Mouse (Mus musculus) lung, postnatal 14 days (tissue): ENCODE data around the gene Tmem128.

ENCODE experiments used
- DNase-seq: peaks from one replicate; pipeline ENCODE4 v3.0.0; 2021

Tmem128 gene

DNA sequence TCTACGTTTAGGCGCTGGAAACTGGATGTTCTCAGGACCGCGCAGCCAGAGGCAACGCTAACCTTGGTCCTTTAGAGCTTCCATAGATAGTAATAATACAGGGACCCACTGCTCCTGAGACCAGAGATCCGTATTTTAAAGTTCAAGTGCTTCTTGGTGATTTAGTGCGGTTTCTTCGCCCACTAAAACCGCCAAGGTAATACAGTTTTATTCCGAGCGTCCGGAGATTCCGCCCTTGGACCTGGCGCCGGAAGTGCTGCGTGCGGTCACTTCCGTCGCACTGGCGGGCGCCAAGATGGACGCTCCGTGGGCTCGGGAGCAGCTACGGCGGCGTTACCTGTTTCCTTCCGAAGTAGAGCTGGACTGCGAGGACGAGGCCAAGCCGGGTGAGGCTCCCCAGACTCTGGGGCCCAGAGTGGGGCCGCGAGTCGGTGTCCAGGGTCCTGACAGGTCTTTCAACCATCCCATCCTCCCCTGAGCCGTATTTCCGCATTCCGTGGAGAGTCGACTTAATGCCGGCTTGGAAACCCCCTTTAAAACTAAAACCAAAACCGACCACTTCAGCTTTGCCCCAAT lies at the start of gene Tmem128:
Tmem128 (plus strand) TSS at position 79 of the 576 bp plus-strand sequence.
- peak; percentile 66 for DNase-seq

DNA sequence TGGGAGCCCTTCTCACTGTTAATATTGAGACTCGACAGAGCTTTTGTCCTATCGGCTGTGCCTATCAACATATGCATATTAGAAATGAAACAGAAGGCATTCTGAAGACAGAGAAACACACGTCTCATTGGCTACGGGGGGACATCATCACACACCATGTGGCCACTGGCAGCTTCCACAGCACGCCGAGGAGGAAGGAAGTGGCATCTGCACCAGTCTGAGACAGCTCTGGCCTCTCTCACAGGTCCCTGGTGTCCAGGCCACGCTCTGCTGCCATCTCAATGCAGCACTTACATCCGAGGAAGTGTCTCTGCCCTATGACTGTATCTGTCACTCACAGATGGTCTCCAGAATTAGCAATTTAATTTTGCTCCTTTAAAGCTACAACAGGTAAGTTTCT lies 48.3 kb upstream of the Tmem128 start:
- DNase-seq = no peak

DNA sequence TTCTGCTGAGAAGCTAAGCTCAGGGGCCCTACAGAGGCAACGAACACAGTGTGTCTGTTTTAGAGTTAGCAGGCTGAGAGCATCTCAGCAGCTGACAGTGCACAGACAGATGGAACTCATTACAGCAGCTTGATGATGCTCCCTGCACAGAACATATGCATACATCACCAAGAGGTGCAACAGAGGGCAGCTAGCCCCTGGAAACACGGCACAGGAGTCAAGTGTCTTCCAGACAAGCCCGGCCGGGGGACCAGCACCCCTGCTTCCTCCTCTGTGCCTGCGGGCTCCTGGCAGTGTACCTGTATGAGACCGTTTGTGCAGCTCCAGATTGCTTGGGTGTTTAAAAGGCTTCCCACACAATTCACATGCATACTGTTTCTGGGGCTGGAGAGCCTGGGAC lies 47.0 kb upstream of the Tmem128 start:
- DNase-seq = no peak

DNA sequence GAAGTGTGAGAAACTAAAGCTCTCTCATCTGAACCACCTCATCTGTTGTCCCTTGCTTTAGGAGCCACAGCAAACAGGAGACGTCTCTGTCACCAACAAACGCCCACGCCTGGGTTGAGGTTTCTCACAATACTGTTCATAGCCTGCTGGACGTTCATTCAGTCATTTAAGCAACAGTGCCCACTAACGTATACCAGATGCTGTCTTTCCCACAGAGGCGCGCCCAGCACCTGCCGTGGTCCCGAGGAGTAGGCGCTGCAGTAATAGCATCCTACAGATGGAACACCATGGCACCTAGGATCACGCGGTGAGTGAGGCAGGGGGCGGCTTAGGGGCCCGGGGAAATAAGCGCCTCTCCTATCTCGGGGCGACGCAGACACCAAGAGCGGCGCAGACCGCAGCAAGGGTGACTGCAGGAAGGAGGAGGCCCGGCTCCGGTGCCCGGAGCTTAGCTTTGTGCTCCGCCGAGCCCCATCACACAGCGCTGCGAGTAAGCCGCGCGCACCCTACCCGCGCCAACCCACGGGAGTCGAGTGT lies 40.1 kb upstream of the Tmem128 start:
- peak; percentile 6 for DNase-seq

DNA sequence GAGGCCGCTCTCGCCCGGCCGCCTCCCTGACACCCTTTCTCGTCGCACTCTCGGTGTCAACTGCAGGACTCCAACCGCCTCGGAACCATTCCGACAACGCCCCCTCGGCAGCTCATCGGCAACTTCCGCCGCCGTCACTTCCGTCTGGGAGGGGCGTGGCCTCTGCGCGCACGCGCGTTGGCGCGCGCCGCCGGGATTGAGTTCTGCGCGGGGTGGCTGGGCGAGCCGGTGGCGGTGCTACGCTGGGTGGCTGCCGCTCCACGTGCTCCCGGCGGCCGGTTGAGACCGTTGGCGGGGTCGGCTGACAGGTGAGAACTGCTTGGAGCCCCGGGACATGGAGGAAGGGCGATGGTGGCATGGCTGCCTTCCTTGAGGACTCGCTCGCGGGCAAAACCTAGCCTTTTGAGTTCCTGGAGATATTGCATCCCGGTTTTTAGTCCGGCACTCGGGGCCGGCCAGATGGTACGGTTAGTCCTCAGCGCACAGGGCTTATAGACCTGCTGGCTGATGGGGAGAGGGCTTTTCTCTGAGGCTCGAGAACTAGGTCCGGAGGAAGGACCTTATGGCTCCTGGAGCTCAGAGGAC lies 39.6 kb upstream of the Tmem128 start, which contains the start of the genes Zbtb49 and Lyar:
Zbtb49 (minus strand) TSS at position 130 of the 585 bp plus-strand sequence.
Lyar (plus strand) TSS at position 143 of the 585 bp plus-strand sequence.
- peak; percentile 94 for DNase-seq

DNA sequence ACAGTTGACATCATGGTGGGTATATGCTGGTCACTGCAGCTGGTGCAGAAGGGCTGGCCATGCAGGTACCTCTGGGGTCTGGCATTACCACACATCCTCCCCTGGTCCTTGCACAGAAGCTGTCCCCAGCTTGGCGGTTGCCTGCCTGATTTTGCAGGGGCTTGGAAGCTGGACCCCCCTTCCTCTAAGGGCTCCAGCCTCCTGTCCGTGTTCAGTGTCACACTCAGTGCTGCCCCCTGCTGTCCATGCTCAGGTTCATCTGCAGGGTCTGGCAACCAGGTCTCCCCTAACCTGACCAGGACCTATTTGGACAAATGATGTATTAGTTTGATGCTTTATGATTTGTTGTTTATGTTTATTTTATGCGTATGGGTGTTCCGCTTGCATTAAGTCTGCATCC lies 24.6 kb upstream of the Tmem128 start:
- DNase-seq = peak; percentile 56

DNA sequence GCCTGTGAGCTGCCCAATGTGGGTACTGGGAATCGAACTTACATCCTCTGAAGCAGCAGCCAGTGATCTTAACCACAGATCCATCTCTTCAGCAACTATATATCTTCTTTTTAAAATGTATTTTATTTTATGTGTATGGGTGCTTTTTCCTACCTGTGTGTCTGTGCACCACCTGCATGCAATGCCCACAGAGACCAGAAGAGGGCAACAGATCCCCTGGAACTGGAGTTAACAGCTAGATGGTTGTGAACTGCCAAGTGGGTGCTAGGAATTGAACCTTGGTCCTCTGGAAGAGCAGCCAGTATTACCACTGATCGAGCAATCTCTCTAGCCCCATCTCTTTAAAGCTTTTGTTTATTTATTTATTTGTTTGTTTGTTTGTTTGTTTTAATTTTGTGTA lies 23.4 kb upstream of the Tmem128 start:
- no peak for DNase-seq

DNA sequence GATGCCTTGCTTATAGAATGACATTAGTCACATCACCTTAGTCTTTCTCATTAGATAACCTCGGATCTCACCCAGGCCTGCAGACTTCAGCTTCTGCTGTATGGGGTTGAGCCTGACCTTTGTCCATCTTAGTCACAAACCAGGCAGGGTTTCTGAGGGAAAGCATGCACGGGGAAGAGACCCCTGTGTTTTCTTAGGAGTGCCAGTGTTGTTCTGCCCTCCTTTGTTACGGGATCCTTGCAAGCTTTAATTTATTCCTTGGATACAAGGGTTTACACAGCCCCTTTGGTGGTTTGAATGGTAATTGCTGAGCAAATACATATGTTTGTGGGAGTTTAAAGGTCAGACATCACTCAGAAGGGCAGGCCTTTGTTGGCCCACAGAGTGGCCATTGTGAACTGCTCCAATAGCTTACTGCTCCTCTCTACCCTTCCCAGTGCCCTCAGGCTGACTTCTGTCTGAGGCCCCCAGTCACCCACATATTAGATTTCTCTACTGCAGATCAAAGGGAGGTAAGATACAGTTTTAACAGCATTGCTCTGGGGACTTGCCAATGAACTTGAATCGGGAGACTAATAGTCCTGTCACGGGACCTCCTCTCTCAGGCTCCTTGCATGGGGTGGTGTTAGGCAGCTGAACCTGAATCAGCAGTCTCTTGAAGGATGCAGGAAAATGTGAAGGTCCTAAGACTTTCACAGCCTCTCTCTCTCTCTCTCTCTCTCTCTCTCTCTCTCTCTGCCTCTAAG lies 19.1 kb upstream of the Tmem128 start:
- DNase-seq = no peak

DNA sequence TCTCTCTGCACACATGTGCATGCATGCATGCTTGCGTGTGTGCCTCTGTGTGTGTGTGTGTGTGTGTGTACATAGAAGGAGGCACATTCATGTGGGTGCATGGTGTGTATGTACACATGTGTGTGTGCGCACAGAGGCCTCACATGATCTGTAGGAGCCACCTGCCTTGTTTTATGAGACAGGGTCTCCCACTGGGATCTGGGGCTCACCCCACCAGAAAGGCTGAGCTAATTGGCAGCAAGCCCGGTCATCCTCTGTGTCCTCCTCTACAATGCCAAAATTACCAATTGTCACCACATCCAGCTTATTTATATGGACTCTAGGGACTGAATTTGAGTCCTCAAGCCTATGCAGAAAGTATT lies 18.5 kb upstream of the Tmem128 start:
- no peak for DNase-seq

DNA sequence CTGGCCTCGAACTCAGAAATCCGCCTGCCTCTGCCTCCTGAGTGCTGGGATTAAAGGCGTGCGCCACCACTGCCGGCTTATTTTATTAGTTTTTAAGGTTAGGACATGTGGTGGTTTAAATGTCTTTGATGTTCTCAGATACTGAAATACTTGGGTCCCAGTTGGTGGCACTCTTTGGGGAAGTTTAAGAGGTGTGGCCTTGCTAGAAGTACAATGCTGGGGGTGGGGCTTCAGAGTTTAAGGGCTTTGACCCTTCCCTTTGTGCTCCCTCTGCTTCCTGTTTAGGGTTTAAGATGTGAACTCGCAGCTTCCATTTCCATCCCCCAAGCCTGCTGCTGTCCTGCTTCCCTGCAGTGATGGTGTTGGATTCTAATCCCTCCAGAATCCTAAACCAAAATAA lies 18.0 kb upstream of the Tmem128 start:
- DNase-seq = no peak

DNA sequence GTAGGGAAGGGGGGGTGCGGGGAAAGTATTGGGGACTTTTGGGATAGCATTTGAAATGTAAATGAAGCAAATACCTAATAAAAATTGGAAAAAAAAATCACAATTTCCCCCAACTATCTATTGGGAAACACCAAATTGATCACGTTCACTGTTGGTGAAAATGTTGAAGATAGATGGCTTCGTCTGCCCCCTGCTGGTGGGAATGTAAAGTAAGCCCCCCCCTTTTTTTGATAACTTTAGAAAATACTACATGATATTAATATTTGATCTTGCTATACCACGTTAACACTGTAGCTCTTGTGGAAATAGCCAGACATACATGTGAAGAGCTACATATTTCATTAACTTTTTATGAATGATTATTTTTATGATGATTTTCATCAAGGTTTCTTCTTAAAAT lies 4.8 kb upstream of the Tmem128 start:
- DNase-seq = no peak

DNA sequence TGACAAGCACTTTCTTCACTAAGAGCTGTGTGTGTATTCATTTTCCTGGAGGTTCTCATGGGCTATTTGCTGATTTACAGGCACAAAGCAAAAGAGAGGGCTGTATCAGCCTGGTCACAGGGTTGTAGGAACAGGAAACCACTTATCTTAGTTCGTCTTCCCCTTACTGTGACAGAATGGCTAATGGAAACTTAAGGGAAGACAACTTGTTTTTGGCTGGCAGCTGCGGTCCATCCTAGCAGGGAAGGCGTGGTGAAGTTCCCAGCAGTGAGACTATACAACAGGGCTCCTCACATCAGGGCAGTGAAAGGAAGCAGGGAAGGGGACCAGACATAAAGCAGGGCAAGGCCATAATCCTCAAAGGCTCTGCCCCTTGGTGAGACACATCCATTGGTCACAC lies 4.3 kb upstream of the Tmem128 start:
- DNase-seq = no peak

DNA sequence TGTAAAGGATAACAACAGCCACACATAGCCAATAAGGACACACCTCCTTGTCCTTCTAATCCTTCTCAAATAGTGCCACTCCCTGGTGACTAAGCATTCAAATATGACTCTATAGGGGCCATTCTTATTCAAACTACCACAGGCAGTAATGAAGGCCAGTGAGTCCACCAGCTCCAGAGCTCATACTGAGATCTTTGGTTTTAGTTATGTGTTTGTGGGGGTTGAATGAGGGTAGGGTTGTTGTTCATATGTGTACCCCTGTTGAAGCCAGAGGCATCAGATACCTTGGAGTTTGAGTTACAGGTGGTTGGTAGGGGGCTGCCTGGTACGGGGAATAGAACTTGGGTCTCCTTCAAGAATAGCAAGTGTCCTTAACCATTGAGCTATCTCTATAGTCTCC lies 3.4 kb upstream of the Tmem128 start:
- no peak for DNase-seq

DNA sequence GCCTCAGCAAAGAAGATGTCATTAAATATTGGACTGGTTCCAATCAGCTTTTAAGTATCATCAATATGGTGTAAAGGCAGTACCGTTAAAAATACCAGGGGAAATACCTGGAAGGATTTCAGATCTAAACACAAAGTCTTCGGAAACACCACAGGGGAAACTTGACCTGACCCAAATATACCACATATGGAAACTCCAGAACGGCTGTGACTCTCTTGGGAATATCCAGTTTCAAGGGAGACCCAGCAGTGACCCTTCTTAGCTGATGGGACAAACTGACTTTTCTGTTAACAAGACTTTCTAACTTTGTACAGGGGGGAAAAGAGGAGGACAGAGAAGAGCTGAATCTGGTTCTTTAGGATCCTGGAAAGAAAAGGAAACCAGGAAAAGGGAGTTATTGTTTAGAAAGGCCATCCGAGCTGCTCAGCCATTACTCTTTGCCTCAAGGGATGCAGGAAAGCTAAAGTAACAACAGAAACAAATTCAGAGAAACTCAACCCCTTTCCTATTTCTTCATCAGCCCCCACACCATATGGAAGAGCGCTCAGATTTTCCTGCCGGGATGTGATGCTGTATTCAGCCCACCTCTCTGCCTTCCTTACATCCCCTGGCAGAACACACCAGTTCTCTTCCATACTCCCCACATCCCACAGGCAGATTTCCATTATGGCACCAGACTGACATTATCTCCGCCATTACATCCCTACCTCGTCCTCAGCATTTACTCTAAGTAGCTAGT lies 1.8 kb upstream of the Tmem128 start:
- no peak for DNase-seq

DNA sequence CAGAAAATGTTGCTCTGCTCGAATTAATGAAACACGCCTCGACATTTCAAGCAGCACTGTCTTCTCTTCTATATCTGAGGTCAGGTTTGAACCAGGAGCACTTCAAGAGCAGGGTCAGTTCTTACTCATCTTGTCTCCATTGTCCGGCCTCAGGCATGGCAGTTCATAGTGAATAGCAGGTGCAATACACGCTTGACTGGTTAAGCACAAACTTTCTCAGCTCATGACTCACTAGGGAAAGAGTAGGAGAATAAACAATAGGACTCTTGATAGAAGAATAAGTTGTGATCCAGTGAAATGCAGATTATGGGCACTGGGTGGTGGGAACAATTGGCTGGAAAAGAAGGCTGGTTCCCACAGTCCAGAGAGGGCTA lies 1.2 kb upstream of the Tmem128 start:
- no peak for DNase-seq

DNA sequence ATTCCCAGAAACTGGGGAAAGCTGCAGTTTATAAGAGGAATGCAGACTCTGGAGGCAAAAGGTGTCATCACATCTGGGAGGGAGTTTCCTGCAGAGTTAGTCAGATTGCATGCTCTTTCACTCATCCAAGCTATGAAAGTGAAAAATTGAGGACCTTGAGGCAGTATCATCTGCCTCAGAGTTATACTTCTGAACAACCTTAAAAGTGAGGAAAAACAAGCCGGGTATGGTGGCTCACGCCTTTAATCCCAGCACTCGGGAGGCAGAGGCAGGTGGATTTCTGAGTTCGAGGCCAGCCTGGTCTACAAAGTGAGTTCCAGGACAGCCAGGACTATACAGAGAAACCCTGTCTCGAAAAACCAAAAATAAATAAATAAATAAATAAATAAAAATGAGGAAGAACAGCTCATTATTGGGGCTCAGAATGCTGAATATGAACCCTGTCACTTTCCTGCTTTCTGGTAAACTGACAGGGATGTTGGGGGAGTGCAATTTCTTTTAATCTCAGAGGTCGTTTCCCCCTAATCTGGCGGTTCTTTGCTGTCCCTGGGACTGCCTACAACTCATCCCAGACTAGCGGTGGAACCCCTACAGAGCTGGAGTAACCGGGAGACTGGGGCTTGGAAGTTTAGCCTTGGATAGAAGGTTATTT lies 404 bp upstream of the Tmem128 start:
- DNase-seq = no peak

DNA sequence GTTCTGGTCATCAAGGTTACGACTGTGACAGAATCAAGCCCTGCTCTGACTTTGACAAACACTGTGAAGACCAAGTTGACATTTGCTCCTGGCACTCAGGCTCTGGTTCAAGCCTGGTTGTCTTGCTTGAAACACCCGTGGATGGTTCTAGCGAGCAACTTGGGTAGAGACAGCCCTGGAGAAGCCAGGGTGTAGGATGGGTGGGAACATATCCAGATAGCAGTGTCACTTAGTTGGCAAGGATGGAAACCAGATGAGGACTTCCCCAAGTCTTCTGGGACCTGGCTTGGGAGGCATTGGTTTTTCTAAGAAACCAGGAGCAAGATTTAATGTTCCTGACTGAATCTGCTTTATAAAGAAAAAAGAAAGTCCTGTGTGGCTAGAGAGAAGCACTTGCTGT lies 11.0 kb downstream of the Tmem128 start:
- no peak for DNase-seq

DNA sequence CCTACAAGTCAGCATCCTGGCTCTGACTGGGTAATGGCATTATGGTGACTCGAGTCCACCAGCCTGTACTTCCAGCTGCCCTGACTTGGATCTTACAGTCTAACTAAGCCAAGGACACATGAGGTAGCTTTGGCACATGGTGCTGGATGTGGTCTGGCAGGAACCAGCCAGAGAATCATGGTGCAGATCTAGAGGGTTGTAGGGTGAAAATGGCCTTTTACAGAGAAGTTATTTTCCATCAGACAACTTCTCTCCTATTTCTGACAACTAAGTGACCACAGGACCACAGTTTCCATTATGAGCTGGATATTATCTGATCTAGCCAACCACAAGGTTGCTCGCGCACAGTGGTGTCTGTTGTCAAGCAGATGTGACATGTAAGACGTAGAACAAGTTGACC lies 13.8 kb downstream of the Tmem128 start:
- no peak for DNase-seq

DNA sequence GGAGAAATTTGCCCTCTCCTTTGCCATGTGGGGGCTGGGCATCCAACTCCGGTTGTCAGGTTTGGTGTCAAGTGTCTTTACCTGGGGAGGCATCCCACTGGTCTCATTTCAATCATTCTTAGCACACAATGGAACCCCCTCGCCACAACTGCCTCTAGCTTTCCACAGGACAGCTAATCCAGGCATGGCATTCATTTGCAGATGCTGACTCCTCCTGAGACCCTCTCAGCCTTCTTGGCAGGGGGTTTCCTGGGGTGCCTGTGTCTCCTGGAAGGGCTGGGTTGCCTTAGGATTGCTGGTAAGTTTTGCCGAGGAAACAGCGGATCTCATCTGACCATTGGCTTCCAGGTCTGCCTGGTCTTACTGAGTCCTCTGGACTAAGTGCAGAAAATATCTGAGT lies 15.8 kb downstream of the Tmem128 start, which contains the start of gene Otop1:
Otop1 (plus strand) TSS at position 202 of the 400 bp plus-strand sequence.
- no peak for DNase-seq

DNA sequence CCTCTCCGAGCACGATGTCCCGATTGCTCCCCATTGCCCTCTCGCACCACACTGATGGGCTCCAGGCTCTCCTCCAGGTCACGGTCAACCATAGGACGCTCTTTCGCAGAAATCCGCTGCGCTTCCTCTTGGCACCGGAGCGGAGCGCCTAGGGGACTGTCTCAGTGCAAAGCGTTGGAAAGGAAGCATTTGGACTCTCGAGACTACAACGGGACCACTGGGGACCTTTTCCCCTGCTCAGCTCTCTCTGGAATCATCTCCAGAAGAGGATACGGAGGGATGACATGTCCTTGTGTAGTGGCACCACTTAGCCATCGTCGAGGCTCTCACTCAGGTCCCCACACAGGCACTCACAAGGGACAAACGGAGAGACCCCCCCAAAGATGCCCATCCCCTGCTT lies 16.5 kb downstream of the Tmem128 start:
- no peak for DNase-seq

DNA sequence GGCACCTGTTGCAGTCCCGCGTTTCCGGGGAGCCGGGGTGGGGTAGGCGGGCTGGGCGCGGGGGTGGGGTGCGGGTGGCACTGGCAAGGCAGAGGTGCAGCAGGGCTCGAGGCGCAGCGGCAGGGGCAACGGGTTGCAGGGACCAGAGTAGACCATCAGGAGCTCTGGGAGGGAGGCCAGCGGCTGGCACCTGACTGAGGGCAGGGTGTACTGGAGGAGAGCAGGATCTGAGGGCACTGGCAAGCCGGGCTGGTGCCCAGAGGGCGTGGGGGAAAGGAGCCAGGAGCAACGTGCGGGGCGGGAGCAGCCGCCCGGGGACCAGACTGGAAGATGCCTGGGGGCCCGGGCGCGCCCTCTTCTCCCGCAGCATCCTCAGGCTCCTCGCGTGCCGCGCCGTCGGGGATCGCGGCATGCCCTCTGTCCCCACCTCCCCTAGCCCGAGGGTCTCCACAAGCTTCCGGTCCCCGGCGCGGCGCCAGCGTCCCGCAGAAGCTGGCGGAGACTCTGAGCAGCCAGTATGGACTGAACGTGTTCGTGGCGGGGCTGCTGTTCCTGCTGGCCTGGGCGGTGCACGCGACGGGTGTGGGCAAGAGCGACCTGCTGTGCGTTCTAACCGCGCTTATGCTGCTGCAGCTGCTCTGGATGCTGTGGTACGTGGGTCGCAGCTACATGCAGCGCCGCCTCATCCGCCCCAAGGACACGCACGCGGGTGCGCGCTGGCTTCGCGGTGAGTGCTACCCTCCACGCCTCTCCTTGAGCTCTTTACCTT lies 17.3 kb downstream of the Tmem128 start:
- no peak for DNase-seq
